Mouse (Mus musculus) neural tube, embryonic 13.5 days (tissue): ENCODE results near the gene Gm20721. TPM values are rescaled to one million over a fixed set of nuclear protein-coding genes. Genes with fewer than 3 reads are reported as not detected.

Experiments used
- ATAC-seq: fragments of 200-750 bp; cut with Nextera tagmentation; 2 replicates; pipeline ENCODE4 v1.8.0; 2017; ENCODE audit warnings: low read depth, mild to moderate bottlenecking, moderate TSS enrichment, moderate library complexity
- H3K27ac ChIP-seq: fragments of 300-500 bp; sonication (generic); replicated peaks from 2 replicates; pipeline ENCODE4 v1.5.1; 2015; ENCODE audit warnings: moderate library complexity, mild to moderate bottlenecking, inconsistent platforms
- H3K27me3 ChIP-seq: fragments of 300-500 bp; sonication (generic); 2 replicates; pipeline ENCODE4 v1.6.1; 2015; ENCODE audit warnings: mild to moderate bottlenecking, inconsistent platforms
- H3K36me3 ChIP-seq: fragments of 300-500 bp; sonication (generic); 2 replicates; pipeline ENCODE4 v1.6.1; 2015; ENCODE audit warnings: mild to moderate bottlenecking, inconsistent platforms
- H3K4me1 ChIP-seq: fragments of 300-500 bp; sonication (generic); replicated peaks from 2 replicates; pipeline ENCODE4 v1.6.1; 2015; ENCODE audit warnings: inconsistent platforms
- H3K4me2 ChIP-seq: fragments of 300-500 bp; sonication (generic); 2 replicates; pipeline ENCODE4 v1.6.1; 2015; ENCODE audit warnings: inconsistent platforms, mild to moderate bottlenecking, moderate library complexity
- H3K4me3 ChIP-seq: fragments of 300-500 bp; sonication (generic); 2 replicates; pipeline ENCODE4 v1.5.1; 2015; ENCODE audit warnings: mild to moderate bottlenecking, inconsistent platforms
- H3K9ac ChIP-seq: fragments of 300-500 bp; sonication (generic); 2 replicates; pipeline ENCODE4 v1.6.1; 2015; ENCODE audit warnings: moderate library complexity, mild to moderate bottlenecking, inconsistent platforms
- H3K9me3 ChIP-seq: fragments of 300-500 bp; sonication (generic); 2 replicates; pipeline ENCODE4 v1.6.1; 2016; ENCODE audit warnings: inconsistent platforms
- WGBS: fragments of 180-500 bp; shearing (Covaris S2); methylation state at CpG from one replicate; pipeline ENCODE4 v1.1.7; 2015; 5-methylcytosine and 5-hydroxymethylcytosine counted together
- polyA plus RNA-seq: library from polyadenylated mRNA; unstranded; fragments of >200 nt; fragmentation: Nextera tagmentation; extraction: Ambion mirVana; gene quantifications from 2 replicates; pipeline ENCODE4 v1.2.1, GENCODE M21; 2015

Gene Gm20721
- polyA plus RNA-seq, 1 experiment from 2014 or later = 14.3 TPM

- H3K4me3 ChIP-seq = no peak overlapping the region
- no peak overlapping the region for H3K27ac ChIP-seq
- no peaks in the 10 kb centered on the region; the same call in 1 of the 2 replicates for H3K4me1 ChIP-seq
- no peaks in the 10 kb centered on the region for H3K36me3 ChIP-seq
- no peaks in the 10 kb centered on the region for H3K27me3 ChIP-seq
- H3K9ac ChIP-seq = no peak overlapping the region
- H3K9me3 ChIP-seq = no peaks in the 10 kb centered on the region
- ATAC-seq = no peak
- no peak overlapping the region for H3K4me2 ChIP-seq
- 90% methylated on average over 3 of the region's 3 CpGs for WGBS
Measured at GRCm38 (mm10) chr2:174307903-174308302, 38.6 kb downstream of the Gm20721 start.

- no peak overlapping the region for H3K9ac ChIP-seq
- no peaks in the 10 kb centered on the region for H3K9me3 ChIP-seq
- peaks cover 7% of the 10 kb centered on the region for H3K27me3 ChIP-seq
- WGBS = 4% methylated on average over 5 of the region's 5 CpGs
- H3K27ac ChIP-seq = no peak overlapping the region
- ATAC-seq = no peak
- no peak overlapping the region for H3K4me2 ChIP-seq
- no peak overlapping the region for H3K4me3 ChIP-seq
- peaks cover 2% of the 10 kb centered on the region; the same call in 1 of the 2 replicates for H3K4me1 ChIP-seq
- H3K36me3 ChIP-seq = no peaks in the 10 kb centered on the region
Measured at GRCm38 (mm10) chr2:174305646-174306045, 40.9 kb downstream of the Gm20721 start.

- no peak overlapping the region for H3K9ac ChIP-seq
- peaks cover 39% of the 10 kb centered on the region for H3K27me3 ChIP-seq
- no peak overlapping the region for H3K4me2 ChIP-seq
- no peak overlapping the region for H3K4me3 ChIP-seq
- H3K9me3 ChIP-seq = peaks cover 29% of the 10 kb centered on the region
- ATAC-seq = no peak
- peaks cover 30% of the 10 kb centered on the region for H3K4me1 ChIP-seq
- WGBS = 50% methylated on average over 6 of the region's 6 CpGs
- H3K27ac ChIP-seq = no peak overlapping the region
- H3K36me3 ChIP-seq = peaks cover 5% of the 10 kb centered on the region
Measured at GRCm38 (mm10) chr2:174302526-174302925, 44.0 kb downstream of the Gm20721 start.

GRCm38 (mm10) chr2:174300666-174301065 is 45.8 kb downstream of the Gm20721 start:
- Histone ChIP-seq H3K9me3 (peaks cover 46% of the 10 kb centered on the region), H3K9ac (peak overlapping the region; percentile 38; the same call in 1 of the 2 replicates), H3K4me2 (peak overlapping the region; percentile 54), H3K4me3 (peak overlapping the region; percentile 34), H3K27ac (no peak overlapping the region), H3K4me1 (peaks cover 45% of the 10 kb centered on the region), H3K36me3 (peaks cover 12% of the 10 kb centered on the region), H3K27me3 (peaks cover 49% of the 10 kb centered on the region)
- no peak for ATAC-seq
- WGBS = 47% methylated on average over 22 of the region's 22 CpGs

GRCm38 (mm10) chr2:174300186-174300585 is 46.3 kb downstream of the Gm20721 start:
- no peak for ATAC-seq
- 45% methylated on average over 24 of the region's 27 CpGs for WGBS
- peak overlapping the region; percentile 38 for H3K9ac ChIP-seq
- H3K27me3 ChIP-seq = peaks cover 49% of the 10 kb centered on the region
- H3K4me3 ChIP-seq = peak overlapping the region; percentile 34
- peaks cover 50% of the 10 kb centered on the region for H3K9me3 ChIP-seq
- peaks cover 45% of the 10 kb centered on the region for H3K4me1 ChIP-seq
- peaks cover 12% of the 10 kb centered on the region for H3K36me3 ChIP-seq
- H3K4me2 ChIP-seq = peak overlapping the region; percentile 54
- H3K27ac ChIP-seq = no peak overlapping the region

GRCm38 (mm10) chr2:174299771-174300160 is 46.7 kb downstream of the Gm20721 start:
- 62% methylated on average over 33 of the region's 34 CpGs for WGBS
- H3K9me3 ChIP-seq = peaks cover 54% of the 10 kb centered on the region

GRCm38 (mm10) chr2:174299091-174299770 is 47.3 kb downstream of the Gm20721 start:
- Histone ChIP-seq H3K36me3 (peaks cover 12% of the 10 kb centered on the region), H3K27ac (no peak overlapping the region), H3K4me3 (peak overlapping the region; percentile 34), H3K4me1 (peaks cover 45% of the 10 kb centered on the region), H3K9me3 (peaks cover 59% of the 10 kb centered on the region), H3K4me2 (peak overlapping the region; percentile 54), H3K27me3 (peaks cover 49% of the 10 kb centered on the region), H3K9ac (peak overlapping the region; percentile 38)
- WGBS = 55% methylated on average over 48 of the region's 48 CpGs
- no peak for ATAC-seq

More at GRCm38 (mm10) chr2:174299771-174300160, 46.7 kb downstream of the Gm20721 start:
- Histone ChIP-seq H3K36me3 (peaks cover 12% of the 10 kb centered on the region), H3K27ac (no peak overlapping the region), H3K4me2 (peak overlapping the region; percentile 54), H3K9ac (peak overlapping the region; percentile 38), H3K27me3 (peaks cover 49% of the 10 kb centered on the region), H3K4me1 (peaks cover 45% of the 10 kb centered on the region), H3K4me3 (peak overlapping the region; percentile 34)
- ATAC-seq = no peak

GRCm38 (mm10) chr2:174298471-174298870 is 48.0 kb downstream of the Gm20721 start:
- Histone ChIP-seq H3K9me3 (peaks cover 61% of the 10 kb centered on the region), H3K27me3 (peaks cover 49% of the 10 kb centered on the region)

GRCm38 (mm10) chr2:174297851-174298250 is 48.7 kb downstream of the Gm20721 start:
- ATAC-seq = no peak
- H3K4me2 ChIP-seq = peak overlapping the region; percentile 54
- no peak overlapping the region for H3K9ac ChIP-seq
- peaks cover 49% of the 10 kb centered on the region for H3K27me3 ChIP-seq
- WGBS = 71% methylated on average over 19 of the region's 19 CpGs
- H3K4me1 ChIP-seq = peaks cover 53% of the 10 kb centered on the region
- no peak overlapping the region for H3K27ac ChIP-seq
- peak overlapping the region; percentile 34 for H3K4me3 ChIP-seq
- H3K9me3 ChIP-seq = peaks cover 61% of the 10 kb centered on the region
- peaks cover 12% of the 10 kb centered on the region for H3K36me3 ChIP-seq

More at GRCm38 (mm10) chr2:174298471-174298870, 48.0 kb downstream of the Gm20721 start:
- peak overlapping the region; percentile 54 for H3K4me2 ChIP-seq
- H3K36me3 ChIP-seq = peaks cover 12% of the 10 kb centered on the region
- ATAC-seq = no peak
- H3K27ac ChIP-seq = no peak overlapping the region
- WGBS = 50% methylated on average over 33 of the region's 33 CpGs
- H3K9ac ChIP-seq = no peak overlapping the region
- peaks cover 47% of the 10 kb centered on the region for H3K4me1 ChIP-seq
- H3K4me3 ChIP-seq = peak overlapping the region; percentile 34

- Histone ChIP-seq H3K4me3 (peak overlapping the region; percentile 14), H3K27ac (no peak overlapping the region), H3K4me2 (peak overlapping the region; percentile 61), H3K9me3 (peaks cover 61% of the 10 kb centered on the region), H3K27me3 (peaks cover 49% of the 10 kb centered on the region), H3K36me3 (peaks cover 12% of the 10 kb centered on the region), H3K9ac (no peak overlapping the region), H3K4me1 (peaks cover 60% of the 10 kb centered on the region)
- WGBS = 46% methylated on average over 29 of the region's 29 CpGs
- no peak for ATAC-seq
Measured at GRCm38 (mm10) chr2:174297086-174297571, 49.4 kb downstream of the Gm20721 start.

GRCm38 (mm10) chr2:174295900-174296465 is 50.5 kb downstream of the Gm20721 start:
- Histone ChIP-seq H3K9ac (no peak overlapping the region), H3K9me3 (peaks cover 61% of the 10 kb centered on the region), H3K27ac (0 out of 2 replicates have a peak overlapping the region, but pooled peaks have one; percentile 49), H3K4me3 (peak overlapping the region; percentile 70), H3K27me3 (peaks cover 45% of the 10 kb centered on the region), H3K4me1 (peaks cover 72% of the 10 kb centered on the region), H3K36me3 (peaks cover 12% of the 10 kb centered on the region), H3K4me2 (peak overlapping the region; percentile 61)
- 55% methylated on average over 29 of the region's 29 CpGs for WGBS
- no peak for ATAC-seq

GRCm38 (mm10) chr2:174295175-174295899 is 51.2 kb downstream of the Gm20721 start:
- H3K4me1 ChIP-seq = peaks cover 73% of the 10 kb centered on the region
- peak overlapping the region; percentile 70 for H3K4me3 ChIP-seq
- H3K9ac ChIP-seq = peak overlapping the region; percentile 84
- H3K27ac ChIP-seq = peak overlapping the region; percentile 89
- peaks cover 12% of the 10 kb centered on the region for H3K36me3 ChIP-seq
- peak overlapping the region; percentile 61 for H3K4me2 ChIP-seq
- peaks cover 39% of the 10 kb centered on the region for H3K27me3 ChIP-seq
- peaks cover 61% of the 10 kb centered on the region for H3K9me3 ChIP-seq
- peak; percentile 87 for ATAC-seq
- WGBS = 49% methylated on average over 36 of the region's 36 CpGs
